Mouse (Mus musculus): ENCODE measurements around the gene Tmem132b.

DNA sequence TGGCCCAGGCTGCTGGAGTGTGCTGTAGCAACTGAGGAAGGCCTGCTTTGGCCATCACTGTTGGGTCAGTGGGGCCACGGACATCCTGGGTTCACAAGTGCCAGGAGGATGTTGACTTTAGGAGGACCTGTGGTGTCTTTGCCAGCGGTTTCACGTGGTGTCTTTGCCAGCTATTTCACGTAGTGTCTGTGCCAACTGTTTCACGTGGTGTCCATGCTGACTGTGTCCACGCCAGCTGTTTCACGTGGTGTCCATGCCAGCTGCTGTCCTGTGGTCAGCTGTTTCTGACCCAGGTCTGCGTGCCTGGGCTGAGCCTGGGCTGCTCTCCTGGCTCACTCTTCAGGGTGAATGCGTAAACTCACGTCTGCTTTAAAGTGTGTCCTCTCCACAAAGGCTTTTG lies 35.9 kb upstream of the Tmem132b start:
- TF ChIP-seq POLR2A (IDR thresholded peaks at IDR 0.05; ENCODE audit: insufficient read length, low read depth), result no peak
- TF ChIP-seq SRF (IDR thresholded peaks at IDR 0.05; ENCODE audit: control insufficient read depth, insufficient read length, low read depth), result no peak
- TF ChIP-seq POLR2AphosphoS2 (IDR thresholded peaks at IDR 0.05; ENCODE audit: insufficient read length, low read depth), result no peak
- no peak for TF ChIP-seq TCF12 (IDR thresholded peaks at IDR 0.05; ENCODE audit: insufficient read depth, poor library complexity, severe bottlenecking)
- no peak for TF ChIP-seq CEBPB (IDR thresholded peaks at IDR 0.05; ENCODE audit: insufficient read depth, poor library complexity, severe bottlenecking)
- no peak for TF ChIP-seq MAX (IDR thresholded peaks at IDR 0.05; ENCODE audit: low read depth)
- TF ChIP-seq USF1 (IDR thresholded peaks at IDR 0.05; ENCODE audit: low read depth), result no peak
- no peak for TF ChIP-seq E2F4 (IDR thresholded peaks at IDR 0.05; ENCODE audit: insufficient read depth)
- no peak for TF ChIP-seq REST (IDR thresholded peaks at IDR 0.05; ENCODE audit: insufficient read depth, insufficient read length)
